Mouse (Mus musculus): ENCODE measurements around the gene Olfr488.
"Not testable (repeated sequence)": the region's sequence is repeated elsewhere in the genome, so short reads cannot be mapped to it uniquely, and the experiment has no call there.

Gene Olfr488

GRCm38 (mm10) chr7:108258247-108258646, at the start of gene Olfr488:
Gene Olfr488 (minus strand): TSS chr7:108258347.
- DNase-seq (ENCODE audit: low read depth, low spot score): no peak

DNA sequence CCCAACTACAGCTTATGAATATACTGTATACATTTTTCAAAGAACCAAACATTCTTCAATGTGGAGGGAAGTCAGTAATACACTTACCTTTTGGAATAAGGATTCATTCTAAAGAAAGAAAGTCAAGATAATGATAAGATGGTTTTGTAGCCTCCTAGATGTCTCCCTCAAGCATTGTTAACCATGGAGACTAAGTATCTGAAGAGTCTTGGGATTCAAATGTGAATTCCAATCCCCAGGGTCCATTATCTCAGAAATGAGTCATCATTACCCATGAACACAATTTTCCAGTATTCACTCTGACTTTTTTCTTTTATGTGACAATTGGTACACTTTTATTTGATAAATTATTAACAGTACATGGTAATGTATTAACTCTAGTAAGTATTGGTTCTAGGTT, 30.7 kb upstream of the Olfr488 start, which contains the start of gene Olfr490:
Gene Olfr490 (minus strand): TSS at position 101 of the 400 bp plus-strand sequence.
- no peak for DNase-seq (ENCODE audit: low read depth, low spot score)

GRCm38 (mm10) chr7:108233551-108233950, 24.6 kb downstream of the Olfr488 start:
- DNase-seq (ENCODE audit: low read depth, low spot score): no peak

DNA sequence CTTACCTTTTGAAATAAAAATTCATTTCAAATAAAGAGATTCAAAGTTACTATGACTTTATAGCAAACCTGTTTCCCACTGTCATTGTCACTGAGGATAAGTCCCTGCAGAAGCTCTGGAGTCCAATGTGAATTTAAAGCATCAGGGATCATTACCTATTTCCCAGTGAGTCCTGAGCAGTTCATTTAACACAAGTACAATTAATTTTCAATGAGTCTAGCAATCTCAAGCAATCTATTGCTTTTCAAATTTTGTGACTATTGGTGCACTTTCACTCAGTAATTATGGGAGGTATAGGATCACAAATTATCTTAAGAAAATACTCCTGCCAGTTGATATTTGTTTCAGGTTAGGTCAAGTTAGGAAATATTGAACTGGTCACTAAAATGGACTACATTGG, 43.6 kb downstream of the Olfr488 start, which contains the start of gene Olfr487:
Gene Olfr487 (minus strand): TSS at position 101 of the 400 bp plus-strand sequence.
- not testable (repeated sequence) for DNase-seq (ENCODE audit: low read depth, low spot score)
